Mouse (Mus musculus): ENCODE data around the gene Kpna3. TPM values are rescaled to one million over a fixed set of nuclear protein-coding genes. Genes with fewer than 3 reads are reported as not detected.

The Kpna3 gene
- polyA plus RNA-seq, 1 experiment from 2014 or later: 65.2 TPM

Other genes starting within 250 kb of the Kpna3 start
- 0.18 and 0.80 TPM in 2 replicates for gene Sgcg, start 181.4 kb downstream of the Kpna3 start, polyA plus RNA-seq (2015; fragmentation: Nextera tagmentation; extraction: Ambion mirVana)
- gene Arl11, start 130.1 kb downstream of the Kpna3 start, polyA plus RNA-seq (2015; fragmentation: Nextera tagmentation; extraction: Ambion mirVana): 0.38 and 0.55 TPM in 2 replicates
- 11.9 and 13.8 TPM in 2 replicates for gene Ebpl, start 79.4 kb downstream of the Kpna3 start, polyA plus RNA-seq (2015; fragmentation: Nextera tagmentation; extraction: Ambion mirVana)
- 55.3 and 61.8 TPM in 2 replicates for gene Spryd7, start 117.0 kb upstream of the Kpna3 start, polyA plus RNA-seq (2015; fragmentation: Nextera tagmentation; extraction: Ambion mirVana)
- gene Trim13, start 158.4 kb upstream of the Kpna3 start, polyA plus RNA-seq (2015; fragmentation: Nextera tagmentation; extraction: Ambion mirVana): 40.8 and 41.0 TPM in 2 replicates
- gene Kcnrg, start 167.6 kb upstream of the Kpna3 start, polyA plus RNA-seq (2015; fragmentation: Nextera tagmentation; extraction: Ambion mirVana): 2.6 and 2.7 TPM in 2 replicates

Data from hindbrain, embryonic 16.5 days (tissue).